In the genomic region with DNA sequence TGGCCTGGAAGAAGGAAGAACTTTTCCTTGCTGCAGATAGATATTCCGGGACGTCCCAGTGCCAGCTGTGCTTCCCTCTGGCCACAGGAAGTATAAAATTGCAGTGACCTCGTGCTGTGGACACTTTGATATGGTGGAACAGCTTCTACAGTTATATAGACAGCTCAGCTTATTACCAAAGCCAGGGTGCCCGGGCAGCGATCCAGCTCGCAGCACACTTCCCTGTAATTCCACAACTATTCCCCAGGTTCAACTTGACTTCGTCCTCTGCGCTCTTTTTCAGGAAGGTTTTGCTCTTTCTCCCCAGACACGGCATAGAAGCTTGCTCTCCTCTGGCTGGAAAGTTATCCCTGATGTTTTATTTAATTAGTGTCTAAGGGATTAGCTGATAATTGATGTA, we compare ENCODE assay signal across 23 mouse cellular contexts. TPM values are rescaled to one million over a fixed set of nuclear protein-coding genes. Genes with fewer than 3 reads are reported as not detected.
"Had no signal": no experiment of that assay in that cellular context is flagged by ENCODE, and none has a peak within 500 bp of the region (broad histone marks: within the 10 kb centered on the region; RNA-seq: fewer than 3 reads in every experiment).

No protein-coding gene starts in this region.

- H3K27me3 ChIP-seq: midbrain, embryonic 15.5 days; neural tube, embryonic 12.5 days had no signal

- DNase-seq: kidney, adult 11 months; layer of hippocampus, adult 9-11 months; layer of hippocampus, postnatal 36 days; lung, embryonic 14.5 days; lung, postnatal 10 days; lung, postnatal 4 days; thymus, adult 2 months; thymus, postnatal 25 days had no signal

- H3K4me1 ChIP-seq: limb, embryonic 15.5 days; liver, embryonic 12.5 days; midbrain, embryonic 15.5 days; neural tube, embryonic 12.5 days had no signal

- H3K9ac ChIP-seq: limb, embryonic 15.5 days; liver, embryonic 12.5 days; lung, embryonic 14.5 days; midbrain, embryonic 15.5 days; neural tube, embryonic 12.5 days had no signal

- H3K36me3 ChIP-seq: limb, embryonic 15.5 days; liver, embryonic 12.5 days; midbrain, embryonic 15.5 days; neural tube, embryonic 12.5 days had no signal

- H3K9me3 ChIP-seq: limb, embryonic 15.5 days; liver, embryonic 12.5 days; midbrain, embryonic 15.5 days; neural tube, embryonic 12.5 days had no signal

- H3K4me2 ChIP-seq: limb, embryonic 15.5 days; liver, embryonic 12.5 days; lung, embryonic 14.5 days; midbrain, embryonic 11.5 days; midbrain, embryonic 15.5 days; neural tube, embryonic 12.5 days had no signal

- H3K4me3 ChIP-seq: limb, embryonic 15.5 days; liver, embryonic 12.5 days; midbrain, embryonic 15.5 days; neural tube, embryonic 12.5 days had no signal

- H3K27ac ChIP-seq: limb, embryonic 15.5 days; liver, embryonic 12.5 days; midbrain, embryonic 15.5 days; neural tube, embryonic 12.5 days; stomach, postnatal 0 days had no signal

- ATAC-seq: liver, embryonic 12.5 days; midbrain, embryonic 15.5 days had no signal

RNA-seq across cellular contexts. Expression of a gene that starts 0.3 kb away (rescaled TPM):
- total RNA-seq: layer of hippocampus, adult 18-20 months; layer of hippocampus, postnatal 36 days; left cerebral cortex, adult 8-10 months; left cerebral cortex, postnatal 25 days; megakaryocyte, adult 5-6 weeks; monocyte, adult 5-6 weeks; neutrophil, adult 5-6 weeks had no signal
- polyA plus RNA-seq: limb, embryonic 11.5 days; limb, embryonic 15.5 days; liver, embryonic 12.5 days; liver, embryonic 16.5 days; lung, embryonic 14.5 days; midbrain, embryonic 11.5 days; midbrain, embryonic 15.5 days; neural tube, embryonic 12.5 days; stomach, postnatal 0 days; urinary bladder, adult 2 months had no signal

RNA-seq across cellular contexts. Expression of a gene that starts 17.4 kb away (rescaled TPM):
- total RNA-seq: layer of hippocampus, adult 18-20 months; layer of hippocampus, postnatal 36 days; left cerebral cortex, adult 8-10 months; left cerebral cortex, postnatal 25 days; megakaryocyte, adult 5-6 weeks; monocyte, adult 5-6 weeks; neutrophil, adult 5-6 weeks had no signal
- polyA plus RNA-seq: limb, embryonic 11.5 days; limb, embryonic 15.5 days; liver, embryonic 12.5 days; liver, embryonic 16.5 days; lung, embryonic 14.5 days; midbrain, embryonic 11.5 days; midbrain, embryonic 15.5 days; neural tube, embryonic 12.5 days; stomach, postnatal 0 days; thymus, adult 2 months; urinary bladder, adult 2 months had no signal

RNA-seq across cellular contexts. Expression of a gene that starts 34.4 kb away (rescaled TPM):
- polyA plus RNA-seq: limb, embryonic 11.5 days; midbrain, embryonic 11.5 days; midbrain, embryonic 15.5 days had no signal
